In the genomic region with DNA sequence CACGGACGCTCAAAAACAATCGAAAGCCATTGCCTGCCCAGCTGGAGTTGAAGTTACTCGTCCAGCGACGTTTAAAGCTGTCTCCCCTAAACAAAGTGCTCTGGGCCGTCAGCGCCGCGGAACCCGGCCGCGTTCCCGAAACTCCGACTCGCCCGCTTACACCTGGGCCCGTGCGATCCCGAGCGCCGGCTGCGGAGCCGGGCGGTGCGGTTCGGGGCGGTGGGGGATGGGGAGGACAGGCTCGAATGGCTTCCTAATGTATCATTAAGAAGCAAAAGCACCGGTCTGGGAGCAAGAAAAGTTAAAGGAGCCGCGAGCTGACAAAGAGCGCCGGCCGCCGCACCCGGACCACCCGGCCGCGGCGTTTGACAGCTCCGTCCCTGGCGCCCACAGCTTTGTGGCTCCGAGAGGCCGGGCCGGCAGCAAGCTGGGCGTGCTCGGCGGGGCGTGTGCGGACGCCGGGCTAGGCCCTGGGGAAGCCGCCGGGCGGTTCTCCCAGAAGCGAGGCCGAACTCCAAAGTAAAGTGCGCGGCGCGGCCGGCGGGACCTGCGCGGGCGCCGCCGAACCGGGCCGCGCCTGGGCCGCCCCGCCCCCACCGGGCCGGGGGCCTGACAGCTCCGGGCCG, we compare ENCODE assay signal across 8 mouse cellular contexts. TPM values are rescaled to one million over a fixed set of nuclear protein-coding genes. Genes with fewer than 3 reads are reported as not detected.
DNase-seq lines count a peak whose midpoint lies in the region; ATAC-seq and TF ChIP-seq lines count a peak whose summit lies in the region.

No protein-coding gene starts in this region.

- H3K4me3 ChIP-seq in embryonic facial prominence, embryonic 10.5 days = peak overlapping the region; percentile 94
- peak overlapping the region; percentile 88 for H3K4me3 ChIP-seq in limb, embryonic 15.5 days
- H3K4me3 ChIP-seq in midbrain, postnatal 0 days (ENCODE audit: low read depth, low read length) = peak overlapping the region; percentile 98
- H3K4me3 ChIP-seq in stomach, embryonic 15.5 days (replicated peaks) = peak overlapping the region; percentile 94

- no peaks in the 10 kb centered on the region for H3K36me3 ChIP-seq in embryonic facial prominence, embryonic 10.5 days (replicated peaks)
- no peaks in the 10 kb centered on the region for H3K36me3 ChIP-seq in limb, embryonic 15.5 days
- H3K36me3 ChIP-seq in midbrain, postnatal 0 days (ENCODE audit: insufficient read depth, low read length) = no peaks in the 10 kb centered on the region
- H3K36me3 ChIP-seq in stomach, embryonic 15.5 days = no peaks in the 10 kb centered on the region

- DNase-seq in layer of hippocampus, adult 11-12 months (ENCODE audit: low spot score) = peak; percentile 27
- DNase-seq in layer of hippocampus, adult 9-10 months (ENCODE audit: low spot score) = no peak
- peak; percentile 73 for DNase-seq in embryonic facial prominence, embryonic 10.5 days (ENCODE audit: low spot score)
- DNase-seq in kidney, adult 8-10 months = peak; percentile 38 to 53
- peak; percentile 22 for DNase-seq in midbrain, postnatal 0 days (ENCODE audit: low spot score)

- peaks cover 16% of the 10 kb centered on the region for H3K4me1 ChIP-seq in embryonic facial prominence, embryonic 10.5 days
- peaks cover 15% of the 10 kb centered on the region for H3K4me1 ChIP-seq in limb, embryonic 15.5 days
- H3K4me1 ChIP-seq in midbrain, postnatal 0 days (ENCODE audit: insufficient read depth, low read length) = 0 out of 2 replicates have a peak, but pooled peaks cover 3% of the 10 kb centered on the region
- H3K4me1 ChIP-seq in stomach, embryonic 15.5 days = 0 out of 2 replicates have a peak, but pooled peaks cover 2% of the 10 kb centered on the region

- no peaks in the 10 kb centered on the region for H3K9me3 ChIP-seq in embryonic facial prominence, embryonic 10.5 days
- H3K9me3 ChIP-seq in limb, embryonic 15.5 days = no peaks in the 10 kb centered on the region
- no peaks in the 10 kb centered on the region for H3K9me3 ChIP-seq in midbrain, postnatal 0 days (ENCODE audit: low read length)
- H3K9me3 ChIP-seq in stomach, embryonic 15.5 days = no peaks in the 10 kb centered on the region

- H3K27ac ChIP-seq in embryonic facial prominence, embryonic 10.5 days (replicated peaks) = peak overlapping the region; percentile 97
- H3K27ac ChIP-seq in limb, embryonic 15.5 days = peak overlapping the region; percentile 97
- H3K27ac ChIP-seq in midbrain, postnatal 0 days (ENCODE audit: low read depth, low read length) = peak overlapping the region; percentile 98
- peak overlapping the region; percentile 98 for H3K27ac ChIP-seq in stomach, embryonic 15.5 days

- TF ChIP-seq CTCF in midbrain, postnatal 0 days (IDR thresholded peaks at IDR 0.05) = no peak

- 0 out of 2 replicates have a peak, but pooled peaks have one; percentile 4 for ATAC-seq in granulocyte monocyte progenitor cell, adult 5-6 weeks (replicated peaks; ENCODE audit: poor library complexity, severe bottlenecking)
- ATAC-seq in limb, embryonic 15.5 days (ENCODE audit: insufficient number of reproducible peaks, low FRiP score, low TSS enrichment, low read depth) = peak; percentile 15; the same call in 1 of the 2 replicates
- ATAC-seq in midbrain, postnatal 0 days (ENCODE audit: low FRiP score) = no peak
- peak; percentile 20; the same call in 1 of the 2 replicates for ATAC-seq in stomach, embryonic 15.5 days (ENCODE audit: insufficient read depth, low FRiP score, low read depth)

- peak overlapping the region; percentile 56 for H3K4me2 ChIP-seq in limb, embryonic 15.5 days
- peak overlapping the region; percentile 59 for H3K4me2 ChIP-seq in midbrain, postnatal 0 days (ENCODE audit: low read depth, low read length, poor library complexity, severe bottlenecking)
- peak overlapping the region; percentile 71 for H3K4me2 ChIP-seq in stomach, embryonic 15.5 days

- H3K9ac ChIP-seq in limb, embryonic 15.5 days = peak overlapping the region; percentile 94
- peak overlapping the region; percentile 92 for H3K9ac ChIP-seq in midbrain, postnatal 0 days (replicated peaks; ENCODE audit: low read length, poor library complexity, severe bottlenecking)
- peak overlapping the region; percentile 91 for H3K9ac ChIP-seq in stomach, embryonic 15.5 days

- no peaks in the 10 kb centered on the region for H3K27me3 ChIP-seq in embryonic facial prominence, embryonic 10.5 days (replicated peaks; ENCODE audit: low read depth, poor library complexity, severe bottlenecking)
- no peaks in the 10 kb centered on the region for H3K27me3 ChIP-seq in limb, embryonic 15.5 days
- no peaks in the 10 kb centered on the region for H3K27me3 ChIP-seq in midbrain, postnatal 0 days (ENCODE audit: insufficient read depth, low read length)
- no peaks in the 10 kb centered on the region for H3K27me3 ChIP-seq in stomach, embryonic 15.5 days (replicated peaks)

- WGBS in embryonic facial prominence, embryonic 10.5 days = under 1% methylated on average over 78 of the region's 78 CpGs
- WGBS in limb, embryonic 15.5 days = under 1% methylated on average over 73 of the region's 78 CpGs
- WGBS in midbrain, postnatal 0 days = 1% methylated on average over 57 of the region's 78 CpGs
- WGBS in stomach, embryonic 15.5 days = under 1% methylated on average over 65 of the region's 78 CpGs

RNA-seq across cellular contexts. Expression of a gene that starts 0.8 kb away (rescaled TPM):
- 11.8 and 11.9 TPM in 2 replicates for polyA plus RNA-seq in embryonic facial prominence, embryonic 10.5 days (2016; fragmentation: Nextera tagmentation; extraction: Ambion mirVana)
- total RNA-seq in granulocyte monocyte progenitor cell, adult 5-6 weeks (2014; fragmentation: Nextera tagmentation) = 48.6 and 54.5 TPM in 2 replicates
- 29.7 and 33.1 TPM in 2 replicates for total RNA-seq in granulocyte monocyte progenitor cell, adult 5-6 weeks (2017)
- polyA plus RNA-seq in limb, embryonic 15.5 days (2015; fragmentation: Nextera tagmentation; extraction: Ambion mirVana) = 11.9 and 13.4 TPM in 2 replicates
- 49.4 and 61.4 TPM in 2 replicates for total RNA-seq in midbrain, postnatal 0 days (2014; rRNA removed)
- 7.9 and 11.6 TPM in 2 replicates for polyA plus RNA-seq in midbrain, postnatal 0 days (2015; fragmentation: Nextera tagmentation; extraction: Ambion mirVana)
- 13.4 and 14.2 TPM in 2 replicates for polyA plus RNA-seq in stomach, embryonic 15.5 days (2015; fragmentation: Nextera tagmentation; extraction: Ambion mirVana)

RNA-seq across cellular contexts. Expression of a gene that starts 18.0 kb away (rescaled TPM):
- 0.07 and 0.08 TPM in 2 replicates for polyA plus RNA-seq in embryonic facial prominence, embryonic 10.5 days (2016; fragmentation: Nextera tagmentation; extraction: Ambion mirVana)
- not detected in 2 replicates for total RNA-seq in granulocyte monocyte progenitor cell, adult 5-6 weeks (2014; fragmentation: Nextera tagmentation)
- not detected in 2 replicates for total RNA-seq in granulocyte monocyte progenitor cell, adult 5-6 weeks (2017)
- polyA plus RNA-seq in limb, embryonic 15.5 days (2015; fragmentation: Nextera tagmentation; extraction: Ambion mirVana) = 0.09 TPM in 1 of 2 replicates, not detected in the other
- not detected in 2 replicates for total RNA-seq in midbrain, postnatal 0 days (2014; rRNA removed)
- polyA plus RNA-seq in midbrain, postnatal 0 days (2015; fragmentation: Nextera tagmentation; extraction: Ambion mirVana) = not detected in 2 replicates
- 0.09 TPM in 1 of 2 replicates, not detected in the other for polyA plus RNA-seq in stomach, embryonic 15.5 days (2015; fragmentation: Nextera tagmentation; extraction: Ambion mirVana)
